Comparison of ENCODE assay signal across 8 mouse cellular contexts in the genomic region with DNA sequence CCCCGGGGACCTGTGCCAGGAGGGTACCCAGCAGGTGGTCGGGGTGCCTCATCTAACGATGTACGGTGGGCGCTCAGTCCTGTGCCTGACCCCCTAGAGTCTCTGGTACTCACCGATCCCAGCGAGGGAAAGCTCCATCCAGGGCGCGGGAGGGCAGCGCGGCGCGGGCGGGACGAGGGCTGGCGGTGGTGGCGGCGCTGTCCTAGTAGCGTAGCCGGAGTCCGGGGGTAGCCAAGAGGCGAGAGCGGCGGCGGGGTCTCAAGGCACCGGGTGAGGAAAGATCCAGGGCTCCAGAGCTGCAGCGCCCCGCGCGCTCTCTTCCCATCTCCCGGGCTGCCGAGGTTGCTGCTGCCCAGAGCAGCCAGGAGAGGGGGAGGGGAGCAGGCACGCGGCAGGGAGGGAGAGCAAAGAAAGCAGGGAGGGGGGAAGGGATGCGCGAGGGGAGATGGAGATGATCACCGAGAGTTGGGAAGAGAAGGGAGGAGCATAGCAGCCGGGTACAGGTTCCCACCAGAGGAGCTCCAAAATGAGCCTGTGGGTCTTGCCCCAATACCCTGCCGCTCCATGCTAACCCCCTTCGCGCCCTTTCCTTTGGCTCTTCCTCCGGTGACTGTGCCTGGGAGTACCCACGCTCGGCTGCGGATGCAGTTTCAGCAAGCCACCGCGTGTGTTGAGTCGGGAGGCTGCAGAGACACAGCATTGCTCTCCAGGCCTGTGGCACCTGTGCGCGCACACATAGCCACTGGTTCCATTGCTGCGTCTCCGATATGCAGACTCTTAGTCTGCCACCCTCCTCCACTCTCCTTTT. TPM values are rescaled to one million over a fixed set of nuclear protein-coding genes. Genes with fewer than 3 reads are reported as not detected.
A peak's percentile ranks its signal among the peaks of the same experiment; 100 is the strongest.
DNase-seq lines count a peak whose midpoint lies in the region; ATAC-seq and TF ChIP-seq lines count a peak whose summit lies in the region.

A gene (minus strand): TSS at position 769 of the 808 bp plus-strand sequence.

- H3K27me3 ChIP-seq in cerebellum, adult 2 months (ENCODE audit: control insufficient read depth, insufficient read depth, low read length), result no peaks in the 10 kb centered on the region
- no peaks in the 10 kb centered on the region for H3K27me3 ChIP-seq in forebrain, postnatal 0 days (ENCODE audit: insufficient read depth, low read length)
- H3K27me3 ChIP-seq in kidney, postnatal 0 days (ENCODE audit: insufficient read depth, low read length), result no peaks in the 10 kb centered on the region
- peaks cover 34% of the 10 kb centered on the region for H3K27me3 ChIP-seq in limb, embryonic 13.5 days

- WGBS in cerebellum, adult 2 months, result under 1% methylated on average over 52 of the region's 52 CpGs
- WGBS in forebrain, postnatal 0 days, result 3% methylated on average over 50 of the region's 52 CpGs
- under 1% methylated on average over 47 of the region's 52 CpGs for WGBS in kidney, postnatal 0 days
- 1% methylated on average over 52 of the region's 52 CpGs for WGBS in limb, embryonic 13.5 days

- peak; percentile 94 for ATAC-seq in forebrain, postnatal 0 days
- ATAC-seq in kidney, postnatal 0 days (replicated peaks; ENCODE audit: low FRiP score, low read depth), result peak; percentile 80
- peak; percentile 83 for ATAC-seq in limb, embryonic 13.5 days (ENCODE audit: low FRiP score, low read depth)

- intact Hi-C loops in gastrocnemius, postnatal 36 days (cut with DNase I), result no loop called here

- TF ChIP-seq POLR2A in cerebellum, adult 2 months (IDR thresholded peaks at IDR 0.05; ENCODE audit: borderline replicate concordance, insufficient read depth, low read length), result peak; percentile 42; the same call in 1 of the 2 replicates

- H3K9ac ChIP-seq in forebrain, postnatal 0 days, result peak within 1 kb of the TSS; percentile 93
- H3K9ac ChIP-seq in kidney, postnatal 0 days (ENCODE audit: low read depth, low read length), result peak within 1 kb of the TSS; percentile 47; the same call in 1 of the 2 replicates
- peak within 1 kb of the TSS; percentile 66 for H3K9ac ChIP-seq in limb, embryonic 13.5 days

- H3K4me2 ChIP-seq in forebrain, postnatal 0 days (ENCODE audit: low read depth), result peak within 1 kb of the TSS; percentile 71
- H3K4me2 ChIP-seq in kidney, postnatal 0 days (ENCODE audit: low read length), result peak within 1 kb of the TSS; percentile 78
- H3K4me2 ChIP-seq in limb, embryonic 13.5 days (replicated peaks), result peak within 1 kb of the TSS; percentile 93

- no peaks in the 10 kb centered on the region for H3K36me3 ChIP-seq in forebrain, postnatal 0 days (ENCODE audit: insufficient read depth)
- H3K36me3 ChIP-seq in kidney, postnatal 0 days (ENCODE audit: insufficient read depth, low read length), result no peaks in the 10 kb centered on the region
- H3K36me3 ChIP-seq in limb, embryonic 13.5 days, result no peaks in the 10 kb centered on the region

- TF ChIP-seq CTCF in cerebellum, adult 2 months (IDR thresholded peaks at IDR 0.05; ENCODE audit: borderline replicate concordance, insufficient read depth, low read depth, low read length), result 0 out of 2 replicates have a peak, but pooled peaks have one; percentile 18
- TF ChIP-seq CTCF in forebrain, postnatal 0 days (IDR thresholded peaks at IDR 0.05; ENCODE audit: low read depth), result peak; percentile 25; the same call in 1 of the 2 replicates
- TF ChIP-seq CTCF in kidney, postnatal 0 days (IDR thresholded peaks at IDR 0.05; ENCODE audit: low read depth), result no peak

- peak within 1 kb of the TSS; percentile 99 for H3K27ac ChIP-seq in cerebellum, adult 2 months (ENCODE audit: insufficient read depth, low read length)
- peak within 1 kb of the TSS; percentile 93 for H3K27ac ChIP-seq in forebrain, postnatal 0 days (ENCODE audit: low read depth, low read length)
- H3K27ac ChIP-seq in kidney, postnatal 0 days, result peak within 1 kb of the TSS; percentile 3; the same call in 1 of the 2 replicates
- H3K27ac ChIP-seq in limb, embryonic 13.5 days, result no peak within 1 kb of the TSS

- peak; percentile 3 for DNase-seq in gastrocnemius, postnatal 10 days
- no peak for DNase-seq in gastrocnemius, postnatal 36 days
- DNase-seq in cerebellum, adult 2 months, result peak; percentile 92 to 93
- peak; percentile 94 for DNase-seq in forebrain, postnatal 0 days
- peak; percentile 47 for DNase-seq in kidney, postnatal 0 days (ENCODE audit: low spot score)
- peak; percentile 2 for DNase-seq in ovary, postnatal 14 days (ENCODE audit: low spot score)
- DNase-seq in spleen, postnatal 14 days (ENCODE audit: low spot score in 2 of 2), result no peak

- peak within 1 kb of the TSS; percentile 97 for H3K4me3 ChIP-seq in cerebellum, adult 2 months (replicated peaks; ENCODE audit: insufficient read depth, low read depth, low read length)
- peak within 1 kb of the TSS; percentile 65 for H3K4me3 ChIP-seq in forebrain, postnatal 0 days (ENCODE audit: low read depth, low read length)
- peak within 1 kb of the TSS; percentile 47 for H3K4me3 ChIP-seq in kidney, postnatal 0 days (replicated peaks; ENCODE audit: low read depth, low read length)
- peak within 1 kb of the TSS; percentile 51 for H3K4me3 ChIP-seq in limb, embryonic 13.5 days

- no peaks in the 10 kb centered on the region for H3K9me3 ChIP-seq in forebrain, postnatal 0 days (ENCODE audit: low read length)
- no peaks in the 10 kb centered on the region for H3K9me3 ChIP-seq in kidney, postnatal 0 days (replicated peaks; ENCODE audit: low read length)
- H3K9me3 ChIP-seq in limb, embryonic 13.5 days, result no peaks in the 10 kb centered on the region

- H3K4me1 ChIP-seq in cerebellum, adult 2 months (ENCODE audit: control insufficient read depth, insufficient read depth, low read length), result peaks cover 6% of the 10 kb centered on the region
- no peaks in the 10 kb centered on the region for H3K4me1 ChIP-seq in forebrain, postnatal 0 days (ENCODE audit: insufficient read depth)
- no peaks in the 10 kb centered on the region for H3K4me1 ChIP-seq in kidney, postnatal 0 days (replicated peaks; ENCODE audit: insufficient read depth, low read length)
- H3K4me1 ChIP-seq in limb, embryonic 13.5 days, result peaks cover 11% of the 10 kb centered on the region

RNA-seq across cellular contexts. Expression of the gene that starts here (rescaled TPM):
- total RNA-seq in gastrocnemius, postnatal 10 days (2021), result under 1 TPM; 0.07 to 0.18 TPM
- not detected for total RNA-seq in gastrocnemius, postnatal 36 days (2021)
- polyA plus RNA-seq in cerebellum, adult 2 months (2012; rRNA removed), result 21.7 and 23.5 TPM in 2 replicates
- total RNA-seq in forebrain, postnatal 0 days (2014; rRNA removed), result 46.5 and 46.6 TPM in 2 replicates
- polyA plus RNA-seq in forebrain, postnatal 0 days (2015; fragmentation: Nextera tagmentation; extraction: Ambion mirVana), result 11.6 and 19.3 TPM in 2 replicates
- 18.7 and 19.2 TPM in 2 replicates for polyA plus RNA-seq in kidney, postnatal 0 days (2015; fragmentation: Nextera tagmentation; extraction: Ambion mirVana)
- polyA plus RNA-seq in limb, embryonic 13.5 days (2015; fragmentation: Nextera tagmentation; extraction: Ambion mirVana), result 0.25 and 0.26 TPM in 2 replicates

Comparison
In these comparisons a context has a peak if more than half of its experiments do, and no peak if none do; other contexts are left out.
1. RNA of the gene that starts here (total RNA-seq): 46.5 to 46.6 TPM in forebrain, postnatal 0 days; 0.07 to 0.18 TPM in gastrocnemius, postnatal 10 days and not detected in gastrocnemius, postnatal 36 days; every median in the first group is over 10 times any median in the second.
2. RNA of the gene that starts here (polyA plus RNA-seq): 21.7 to 23.5 TPM in cerebellum, adult 2 months, 11.6 to 19.3 TPM in forebrain, postnatal 0 days and 18.7 to 19.2 TPM in kidney, postnatal 0 days; 0.25 to 0.26 TPM in limb, embryonic 13.5 days; every median in the first group is over 10 times any median in the second.
3. Peak in DNase-seq in gastrocnemius, postnatal 10 days; RNA of the gene not detected or under 1 TPM.
4. Peak in ATAC-seq, H3K4me3 ChIP-seq, H3K9ac ChIP-seq and H3K4me2 ChIP-seq in limb, embryonic 13.5 days; RNA of the gene not detected or under 1 TPM.
5. DNase-seq: peak in cerebellum, adult 2 months (2 of 2), forebrain, postnatal 0 days (single experiment), kidney, postnatal 0 days (single experiment) and ovary, postnatal 14 days (single experiment); none in gastrocnemius, postnatal 36 days (0 of 2) and spleen, postnatal 14 days (0 of 2).
6. H3K4me3 ChIP-seq: peak in every context shown above with its lines; median percentile 97 in cerebellum, adult 2 months; 65 in forebrain, postnatal 0 days; 51 in limb, embryonic 13.5 days; 47 in kidney, postnatal 0 days.
7. Peak in every context shown above with its lines, with median percentiles within 50 percentile points of each other: ATAC-seq, H3K4me2 ChIP-seq and H3K9ac ChIP-seq.